Mouse (Mus musculus) lung, postnatal 36 days (tissue): Measurements from ENCODE around the gene Senp5.

Experiments
- DNase-seq: peaks from one replicate; pipeline ENCODE4 v3.0.0; 2022; ENCODE audit warnings: mixed read lengths

Gene Senp5

GRCm38 (mm10) chr16:31936568-31936967, 66.5 kb downstream of the Senp5 start:
- DNase-seq, result no peak

- no peak for DNase-seq
Observed at GRCm38 (mm10) chr16:31935091-31935979, 67.8 kb downstream of the Senp5 start.

- DNase-seq, result no peak
Observed at GRCm38 (mm10) chr16:31934550-31935010, 68.5 kb downstream of the Senp5 start.

GRCm38 (mm10) chr16:31933751-31934549, 69.1 kb downstream of the Senp5 start, which contains the start of gene Pigz:
Gene Pigz, plus strand, starts transcription at chr16:31933851.
- peak; percentile 25 for DNase-seq

GRCm38 (mm10) chr16:31932840-31933697, 70.0 kb downstream of the Senp5 start:
- DNase-seq, result peak; percentile 90

GRCm38 (mm10) chr16:31932255-31932654, 70.8 kb downstream of the Senp5 start:
- no peak for DNase-seq

- DNase-seq, result no peak
Observed at GRCm38 (mm10) chr16:31931330-31931729, 71.8 kb downstream of the Senp5 start.

GRCm38 (mm10) chr16:31927412-31927811, 75.7 kb downstream of the Senp5 start:
- DNase-seq, result no peak

- no peak for DNase-seq
Observed at GRCm38 (mm10) chr16:31926547-31927182, 76.4 kb downstream of the Senp5 start.

- no peak for DNase-seq
Observed at GRCm38 (mm10) chr16:31926091-31926490, 77.0 kb downstream of the Senp5 start.

GRCm38 (mm10) chr16:31924368-31924767, 78.7 kb downstream of the Senp5 start:
- no peak for DNase-seq

- peak; percentile 87 for DNase-seq
Observed at GRCm38 (mm10) chr16:31918248-31918724, 84.8 kb downstream of the Senp5 start.

GRCm38 (mm10) chr16:31917776-31918175, 85.3 kb downstream of the Senp5 start:
- no peak for DNase-seq

GRCm38 (mm10) chr16:31910281-31910847, 92.7 kb downstream of the Senp5 start:
- no peak for DNase-seq
